Mouse (Mus musculus): Measurements from ENCODE around the gene LTO1.

DNA sequence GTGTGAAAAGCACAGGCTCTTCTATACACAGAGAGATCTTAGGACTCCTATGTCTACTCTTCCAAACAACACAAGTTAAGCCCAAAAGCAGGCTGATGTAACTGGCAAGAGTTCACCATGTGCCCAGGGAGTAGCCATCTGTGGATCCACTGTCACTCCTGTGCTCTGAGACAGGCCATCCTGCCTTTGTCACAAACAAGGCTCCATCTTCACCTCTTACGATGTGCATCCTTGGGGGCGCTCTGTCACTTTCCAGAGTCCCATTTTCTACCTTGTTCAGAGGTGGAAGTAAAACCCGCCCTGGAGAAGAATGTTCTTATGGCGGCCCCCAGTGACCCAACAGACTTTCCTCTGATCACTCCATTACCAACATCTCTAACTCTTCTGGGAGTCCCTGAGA is 20.2 kb upstream of the LTO1 start:
- TF ChIP-seq POLR2A (IDR thresholded peaks at IDR 0.05; ENCODE audit: borderline replicate concordance, extremely low read depth, low read depth, low read length), result no peak
- TF ChIP-seq CTCF (IDR thresholded peaks at IDR 0.05; ENCODE audit: insufficient read depth, low read length), result no peak

All from lung, adult 2 months (tissue).